Mouse (Mus musculus) testis, adult 2 months (tissue): ENCODE measurements around the gene Treml1.

ENCODE experiments used
- CTCF ChIP-seq: fragments of 200-500 bp; IDR thresholded peaks from 2 replicates; pipeline ENCODE4 v1.5.1; 2012; ENCODE audit warnings: low read depth, mild to moderate bottlenecking, inconsistent platforms, low read length, moderate library complexity; ENCODE audit not compliant: control insufficient read depth, insufficient read depth, insufficient replicate concordance
- POLR2A ChIP-seq: fragments of 200-500 bp; IDR thresholded peaks from 2 replicates; pipeline ENCODE4 v1.6.1; 2012; ENCODE audit warnings: low read depth, mild to moderate bottlenecking, inconsistent platforms, low read length, moderate library complexity; ENCODE audit not compliant: control insufficient read depth

GRCm38 (mm10) chr17:48416011-48416410, 56.3 kb downstream of the Treml1 start:
- TF ChIP-seq POLR2A (no peak), CTCF (no peak)
